Mouse (Mus musculus) forebrain, embryonic 14.5 days (tissue): ENCODE data around the gene Srcin1. TPM values are rescaled to one million over a fixed set of nuclear protein-coding genes. Genes with fewer than 3 reads are reported as not detected.

Source experiments
- polyA plus RNA-seq: library from polyadenylated mRNA; unstranded; fragments of >200 nt; fragmentation: Nextera tagmentation; extraction: Ambion mirVana; gene quantifications from 2 replicates; pipeline ENCODE4 v1.2.1, GENCODE M21; 2014

Srcin1 gene
- polyA plus RNA-seq, 1 experiment from 2014 or later, result 5.6 TPM

Other genes starting within 250 kb of the Srcin1 start
- gene Gpr179, start 224.1 kb downstream of the Srcin1 start, polyA plus RNA-seq, result 0.20 and 0.34 TPM in 2 replicates
- gene Socs7, start 213.6 kb downstream of the Srcin1 start, polyA plus RNA-seq, result 5.7 and 5.9 TPM in 2 replicates
- gene Arhgap23, start 160.7 kb downstream of the Srcin1 start, polyA plus RNA-seq, result 5.4 and 6.3 TPM in 2 replicates
- gene 4933428G20Rik, start 75.8 kb downstream of the Srcin1 start, polyA plus RNA-seq, result 0.40 TPM in 1 of 2 replicates, not detected in the other
- 2.5 and 3.3 TPM in 2 replicates for gene Epop, start 53.5 kb upstream of the Srcin1 start, polyA plus RNA-seq
- gene Mllt6, start 87.2 kb upstream of the Srcin1 start, polyA plus RNA-seq, result 5.0 and 5.9 TPM in 2 replicates
- gene Cisd3, start 109.6 kb upstream of the Srcin1 start, polyA plus RNA-seq, result 17.3 and 19.5 TPM in 2 replicates
- gene Pcgf2, start 124.3 kb upstream of the Srcin1 start, polyA plus RNA-seq, result 17.6 and 21.9 TPM in 2 replicates
- gene Psmb3, start 127.2 kb upstream of the Srcin1 start, polyA plus RNA-seq, result 530 and 674 TPM in 2 replicates
- 6.0 and 6.9 TPM in 2 replicates for gene Pip4k2b, start 168.5 kb upstream of the Srcin1 start, polyA plus RNA-seq
- 9.9 and 11.1 TPM in 2 replicates for gene Cwc25, start 190.4 kb upstream of the Srcin1 start, polyA plus RNA-seq
- 0.50 TPM in 1 of 2 replicates, not detected in the other for gene 1700001P01Rik, start 199.7 kb upstream of the Srcin1 start, polyA plus RNA-seq
- 348 and 451 TPM in 2 replicates for gene Rpl23, start 206.3 kb upstream of the Srcin1 start, polyA plus RNA-seq
- 77.6 and 94.6 TPM in 2 replicates for gene Lasp1, start 222.8 kb upstream of the Srcin1 start, polyA plus RNA-seq